16 mouse cellular contexts compared by ENCODE assay signal in the genomic region with DNA sequence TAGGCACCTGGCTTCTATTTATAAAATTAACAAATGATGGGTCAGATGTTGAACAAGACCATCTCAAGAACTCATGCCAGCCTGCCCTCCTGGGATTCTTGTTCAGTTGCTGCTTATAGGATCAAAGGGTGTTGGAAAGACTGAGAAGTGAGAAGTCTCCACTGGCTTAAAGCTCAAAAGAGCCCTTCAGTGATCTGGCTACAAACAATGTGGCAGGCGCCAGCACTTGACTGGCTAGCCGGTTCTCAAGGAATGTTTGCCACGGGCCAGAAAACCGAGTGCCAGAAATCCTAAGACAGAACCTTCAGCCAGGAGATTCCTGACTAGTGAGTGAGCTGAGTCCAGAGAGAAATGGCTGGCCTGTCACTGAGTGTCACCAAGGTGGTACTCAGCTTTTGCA.
A peak's percentile ranks its signal among the peaks of the same experiment; 100 is the strongest.
DNase-seq lines count a peak whose midpoint lies in the region; ATAC-seq and TF ChIP-seq lines count a peak whose summit lies in the region.
"Had no signal": no experiment of that assay in that cellular context is flagged by ENCODE, and none has a peak within 500 bp of the region (broad histone marks: within the 10 kb centered on the region; RNA-seq: fewer than 3 reads in every experiment).

No protein-coding gene starts in this region.

- POLR2A ChIA-PET in Patski (lab: Charles Lee) = no interaction called here

- peak; percentile 27 for DNase-seq in kidney, adult 11 months
- DNase-seq in kidney, postnatal 25 days = no peak
- DNase-seq in Patski (ENCODE audit: low read depth, low spot score) = no peak
- DNase-seq in gastrocnemius, postnatal 25 days = peak; percentile 56
- DNase-seq in forebrain, embryonic 14.5 days (ENCODE audit: low spot score) = no peak
- no peak for DNase-seq in layer of hippocampus, adult 9-10 months (ENCODE audit: low spot score)
- DNase-seq: cerebellum, adult 8-10 months; kidney, adult 8-10 months; right cerebral cortex, postnatal 14 days had no signal

- 43% methylated on average over 4 of the region's 4 CpGs for WGBS in lung, embryonic 15.5 days
- 70% methylated on average over 4 of the region's 4 CpGs for WGBS in forebrain, embryonic 14.5 days
- 64% methylated on average over 4 of the region's 4 CpGs for WGBS in midbrain, embryonic 15.5 days

- peak overlapping the region; percentile 33; the same call in 1 of the 2 replicates for H3K27ac ChIP-seq in lung, embryonic 15.5 days
- no peak overlapping the region for H3K27ac ChIP-seq in forebrain, embryonic 14.5 days (ENCODE audit: low read depth, low read length)
- no peak overlapping the region for H3K27ac ChIP-seq in midbrain, embryonic 15.5 days
- H3K27ac ChIP-seq: embryonic facial prominence, embryonic 13.5 days; limb, embryonic 13.5 days; macrophage; neural tube, embryonic 15.5 days had no signal

- no peaks in the 10 kb centered on the region for H3K9me3 ChIP-seq in lung, embryonic 15.5 days
- no peaks in the 10 kb centered on the region for H3K9me3 ChIP-seq in forebrain, embryonic 14.5 days (replicated peaks; ENCODE audit: control insufficient read depth, low read length)
- H3K9me3 ChIP-seq in midbrain, embryonic 15.5 days = no peaks in the 10 kb centered on the region
- H3K9me3 ChIP-seq: embryonic facial prominence, embryonic 13.5 days; limb, embryonic 13.5 days; neural tube, embryonic 15.5 days had no signal

- ATAC-seq in Patski = peak; percentile 39
- no peak for ATAC-seq in lung, embryonic 15.5 days (ENCODE audit: borderline replicate concordance, extremely low read depth, low FRiP score, low TSS enrichment)
- no peak for ATAC-seq in forebrain, embryonic 14.5 days
- no peak for ATAC-seq in midbrain, embryonic 15.5 days (replicated peaks)
- ATAC-seq: midbrain, embryonic 16.5 days had no signal

- no peaks in the 10 kb centered on the region for H3K4me1 ChIP-seq in lung, embryonic 15.5 days
- H3K4me1 ChIP-seq in forebrain, embryonic 14.5 days (ENCODE audit: control insufficient read depth, insufficient read depth, low read length) = peaks cover 4% of the 10 kb centered on the region; the same call in 1 of the 2 replicates
- 0 out of 2 replicates have a peak, but pooled peaks cover 5% of the 10 kb centered on the region for H3K4me1 ChIP-seq in midbrain, embryonic 15.5 days
- H3K4me1 ChIP-seq: embryonic facial prominence, embryonic 13.5 days; limb, embryonic 13.5 days had no signal

- TF ChIP-seq CTCF in Patski (IDR thresholded peaks at IDR 0.05) = no peak

- CTCF ChIA-PET in Patski (lab: Charles Lee) = interaction anchor here (2.7 kb wide), 1 partner anchor 16 kb away, joined by 9 read pairs; no protein-coding TSS in a partner anchor

- H3K36me3 ChIP-seq in lung, embryonic 15.5 days = no peaks in the 10 kb centered on the region
- H3K36me3 ChIP-seq in forebrain, embryonic 14.5 days (ENCODE audit: control insufficient read depth, insufficient read depth, low read length) = no peaks in the 10 kb centered on the region
- no peaks in the 10 kb centered on the region for H3K36me3 ChIP-seq in midbrain, embryonic 15.5 days (replicated peaks)
- H3K36me3 ChIP-seq: embryonic facial prominence, embryonic 13.5 days; limb, embryonic 13.5 days; neural tube, embryonic 15.5 days had no signal

- no peak overlapping the region for H3K4me2 ChIP-seq in lung, embryonic 15.5 days
- H3K4me2 ChIP-seq in forebrain, embryonic 14.5 days (ENCODE audit: low read length) = no peak overlapping the region
- no peak overlapping the region for H3K4me2 ChIP-seq in midbrain, embryonic 15.5 days
- H3K4me2 ChIP-seq: embryonic facial prominence, embryonic 13.5 days; limb, embryonic 13.5 days; neural tube, embryonic 15.5 days had no signal

- in situ Hi-C loops in Patski (cut with MboI; ENCODE audit: low pct_unique_long_range_greater_than_20kb) = loop anchor here (25.0 kb wide), 1 partner anchor 357 kb away; no protein-coding TSS in a partner anchor

- no peaks in the 10 kb centered on the region for H3K27me3 ChIP-seq in Patski
- no peaks in the 10 kb centered on the region for H3K27me3 ChIP-seq in lung, embryonic 15.5 days
- no peaks in the 10 kb centered on the region for H3K27me3 ChIP-seq in forebrain, embryonic 14.5 days (replicated peaks; ENCODE audit: control insufficient read depth, insufficient read depth, low read length)
- no peaks in the 10 kb centered on the region for H3K27me3 ChIP-seq in midbrain, embryonic 15.5 days (replicated peaks)
- H3K27me3 ChIP-seq: embryonic facial prominence, embryonic 13.5 days; limb, embryonic 13.5 days; neural tube, embryonic 15.5 days had no signal

- H3K9ac ChIP-seq in lung, embryonic 15.5 days = no peak overlapping the region
- H3K9ac ChIP-seq in forebrain, embryonic 14.5 days (ENCODE audit: low read length) = no peak overlapping the region
- no peak overlapping the region for H3K9ac ChIP-seq in midbrain, embryonic 15.5 days
- H3K9ac ChIP-seq: embryonic facial prominence, embryonic 13.5 days; limb, embryonic 13.5 days; neural tube, embryonic 15.5 days had no signal

- no peak overlapping the region for H3K4me3 ChIP-seq in lung, embryonic 15.5 days
- H3K4me3 ChIP-seq in forebrain, embryonic 14.5 days (ENCODE audit: low read depth, low read length) = no peak overlapping the region
- no peak overlapping the region for H3K4me3 ChIP-seq in midbrain, embryonic 15.5 days
- H3K4me3 ChIP-seq: embryonic facial prominence, embryonic 13.5 days; limb, embryonic 13.5 days; neural tube, embryonic 15.5 days had no signal

Comparison
In these comparisons a context has a peak if more than half of its experiments do, and no peak if none do; other contexts are left out.
1. DNase-seq: peak in kidney, adult 11 months (single experiment) and gastrocnemius, postnatal 25 days (single experiment); none in kidney, postnatal 25 days (0 of 2), Patski (single experiment), forebrain, embryonic 14.5 days (single experiment) and layer of hippocampus, adult 9-10 months (single experiment).